Mouse (Mus musculus) cerebellum, adult 9-11 months (tissue): ENCODE measurements at regions not wholly inside any gene's neighbourhood (a gene's known extent, or its start where the extent isn't known, plus 50 kb on each side); places are given as distances from the start of the nearest gene placed in this dataset.
A peak's percentile ranks its signal among the peaks of the same experiment; 100 is the strongest.

Experiments
- DNase-seq: peaks from one replicate; pipeline ENCODE4 v3.0.0; 2022

DNA sequence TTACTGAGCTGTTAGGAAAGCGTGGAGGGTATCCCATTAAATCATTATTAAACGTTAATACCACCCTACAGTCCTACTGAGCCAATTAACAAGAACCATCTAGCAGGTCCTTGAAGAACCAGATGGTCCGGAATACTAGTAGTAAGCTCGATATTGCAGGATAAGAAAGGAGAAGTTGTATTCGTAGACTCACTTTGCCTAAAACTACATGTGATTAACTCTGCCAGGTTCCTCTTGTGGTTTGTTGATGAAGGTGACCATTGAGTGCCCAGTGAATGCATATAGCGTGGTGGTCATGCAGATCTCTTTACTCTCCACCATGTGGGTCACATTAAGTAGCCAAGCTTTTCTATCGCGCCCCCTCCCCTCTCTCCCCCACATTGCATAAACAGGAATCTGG lies 435.0 kb downstream of the Adgrl2 start:
- DNase-seq: no peak

DNA sequence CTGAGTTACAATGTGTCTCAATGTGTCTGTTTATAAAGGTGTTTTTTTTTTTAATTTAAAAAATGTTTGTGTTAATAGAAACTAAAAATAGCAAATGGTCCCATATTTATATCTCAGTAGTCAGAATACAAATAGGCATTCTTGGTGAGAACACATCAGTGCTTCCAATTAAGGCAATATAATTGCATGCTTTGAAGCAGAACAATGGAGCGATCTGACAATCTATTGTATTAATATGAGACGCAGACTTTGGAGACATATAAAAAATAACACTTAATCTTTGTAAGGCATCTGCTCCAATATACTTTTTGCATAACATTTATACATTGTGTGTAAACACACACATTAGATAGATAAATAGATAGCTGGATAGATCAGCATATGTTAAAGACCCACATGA lies 439.6 kb downstream of the Adgrl2 start:
- DNase-seq: no peak

DNA sequence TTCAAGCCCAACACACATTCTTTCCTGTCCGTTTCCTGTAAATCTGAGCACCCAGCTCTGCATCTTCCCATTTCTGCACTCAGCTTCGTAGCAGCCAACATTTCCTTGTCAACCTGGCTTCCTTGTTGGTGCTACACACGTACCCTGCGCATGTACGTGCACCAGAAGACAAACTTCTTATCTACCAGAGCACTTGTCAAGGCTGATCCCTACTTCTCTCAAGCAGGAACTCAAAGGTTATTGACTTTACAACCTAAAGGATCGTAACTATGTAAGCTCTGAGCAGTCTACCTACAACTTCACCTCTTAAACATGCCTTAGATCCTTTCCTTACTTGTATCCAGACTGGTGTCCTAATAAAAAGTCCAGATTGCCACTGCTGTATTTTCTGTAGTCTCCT lies 445.4 kb downstream of the Adgrl2 start:
- no peak for DNase-seq

DNA sequence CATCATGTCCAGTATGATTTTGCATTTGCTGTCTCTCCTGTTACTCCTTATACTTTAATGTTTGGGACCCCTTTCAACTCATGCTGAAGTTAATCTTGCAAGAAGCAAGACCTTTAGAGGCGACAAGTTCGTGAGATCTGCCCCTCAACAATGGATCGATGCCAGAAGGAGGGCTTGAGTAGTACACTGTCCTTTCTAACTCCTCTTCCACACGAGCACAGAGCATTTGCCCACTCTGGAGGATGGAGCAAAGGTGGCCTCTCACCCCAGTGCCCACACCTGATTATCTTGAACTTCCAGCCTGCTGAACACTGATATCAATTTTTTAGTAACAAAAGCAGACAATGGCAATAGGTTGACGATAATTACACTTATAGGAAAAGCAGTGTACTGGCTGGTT lies 448.1 kb downstream of the Adgrl2 start:
- no peak for DNase-seq

DNA sequence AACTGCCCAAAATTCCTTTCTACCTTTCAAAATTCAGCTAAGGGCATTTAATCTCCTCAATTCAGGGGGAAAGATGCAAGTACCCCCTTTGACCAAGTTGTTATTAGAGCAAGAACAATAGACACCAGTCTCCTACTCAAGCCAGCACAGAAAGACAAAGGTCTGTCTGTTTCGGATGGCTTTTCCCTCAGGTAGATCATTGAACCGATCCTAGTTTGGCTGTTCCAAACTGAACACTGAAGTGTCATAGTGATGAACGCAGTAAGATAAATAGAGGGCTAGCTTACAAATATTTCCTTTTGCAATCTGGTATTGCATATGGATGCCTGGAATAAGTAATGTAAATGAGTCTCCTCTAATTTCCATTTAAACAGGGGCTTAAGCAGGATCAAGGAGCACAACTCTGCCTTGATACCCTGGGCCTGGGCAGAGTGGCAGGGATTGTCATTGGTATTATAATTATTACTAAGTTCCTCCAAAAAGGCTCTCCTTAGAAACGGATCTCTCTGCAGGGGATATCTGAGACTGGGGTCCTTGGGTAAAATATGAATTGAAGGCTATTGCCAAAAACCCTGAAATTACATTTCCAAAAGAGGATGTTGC lies 452.6 kb downstream of the Adgrl2 start:
- DNase-seq: no peak

DNA sequence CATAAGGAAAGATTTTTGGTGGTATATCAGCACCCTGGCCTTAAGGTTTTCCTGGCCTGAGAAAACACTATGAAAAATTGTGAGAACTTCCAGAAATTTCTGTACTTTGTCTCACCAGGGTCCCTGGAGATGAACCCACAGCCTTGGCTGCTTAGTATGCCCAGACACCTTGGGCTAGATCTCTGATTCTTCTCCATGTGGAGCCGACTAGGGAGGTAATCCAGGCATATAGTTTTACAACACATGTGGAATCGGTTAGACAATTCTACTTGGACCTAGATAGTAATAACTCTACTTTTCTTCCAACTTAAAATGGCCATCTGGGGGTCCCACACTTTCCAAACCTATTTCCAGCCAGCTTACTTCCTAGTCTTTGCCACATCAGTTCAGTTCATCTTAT lies 460.5 kb downstream of the Adgrl2 start:
- no peak for DNase-seq

DNA sequence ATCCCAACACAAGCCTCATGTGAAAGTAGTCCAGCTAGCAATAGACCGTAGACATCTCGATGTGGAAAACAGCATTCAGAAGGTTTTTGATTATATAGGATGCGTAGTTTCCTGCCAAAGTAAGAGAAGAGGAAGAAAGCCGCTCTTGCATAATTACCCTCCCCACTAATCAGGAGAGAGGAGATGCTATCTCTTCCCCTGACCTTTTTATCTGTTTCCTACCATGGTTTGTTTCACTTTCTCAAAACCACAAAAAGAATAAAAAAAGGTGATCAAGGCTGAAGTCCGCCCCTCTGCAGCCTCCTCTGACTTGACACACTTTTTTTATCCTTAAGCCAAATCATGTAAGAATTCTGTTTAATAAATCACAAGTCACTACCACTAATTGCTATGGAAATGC lies 480.0 kb downstream of the Adgrl2 start:
- DNase-seq: no peak

DNA sequence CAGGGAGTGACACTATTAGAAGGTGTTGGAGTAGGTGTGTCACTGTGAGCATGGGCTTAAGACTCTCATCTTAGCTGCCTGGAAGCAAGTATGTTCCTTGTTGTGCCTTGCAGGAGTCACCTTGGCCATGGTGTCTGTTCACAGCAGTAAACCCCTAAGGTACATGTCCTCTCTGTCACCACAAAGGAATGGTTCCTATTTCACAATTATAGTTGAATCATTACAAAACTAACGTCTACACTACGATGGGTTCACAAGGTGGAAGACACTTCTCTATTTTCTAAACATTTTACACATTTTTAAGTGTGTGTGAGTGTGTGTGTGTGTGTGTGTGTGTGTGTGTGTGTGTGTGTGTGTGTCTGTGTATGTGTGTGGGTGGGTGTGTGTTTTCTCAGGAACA lies 485.4 kb downstream of the Adgrl2 start:
- DNase-seq: no peak

DNA sequence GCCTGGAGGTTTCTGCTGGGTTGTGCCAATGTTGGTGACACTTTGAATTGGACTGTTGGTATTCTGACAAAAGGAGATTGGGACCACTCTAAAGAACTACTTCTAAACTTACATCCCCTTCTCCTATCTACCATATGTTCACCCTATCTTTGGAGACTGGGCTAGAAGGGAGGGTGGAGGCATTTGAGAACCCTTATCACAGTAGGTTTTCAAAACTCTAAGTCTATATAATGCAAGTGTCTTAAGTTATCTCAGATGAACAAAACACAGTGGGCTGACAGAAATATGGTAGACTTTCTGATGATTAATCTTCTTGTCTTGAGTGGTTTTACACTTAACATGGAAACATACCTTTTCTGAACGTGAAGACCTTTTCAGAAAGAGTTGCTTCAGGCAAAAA lies 486.9 kb downstream of the Adgrl2 start:
- DNase-seq: no peak

DNA sequence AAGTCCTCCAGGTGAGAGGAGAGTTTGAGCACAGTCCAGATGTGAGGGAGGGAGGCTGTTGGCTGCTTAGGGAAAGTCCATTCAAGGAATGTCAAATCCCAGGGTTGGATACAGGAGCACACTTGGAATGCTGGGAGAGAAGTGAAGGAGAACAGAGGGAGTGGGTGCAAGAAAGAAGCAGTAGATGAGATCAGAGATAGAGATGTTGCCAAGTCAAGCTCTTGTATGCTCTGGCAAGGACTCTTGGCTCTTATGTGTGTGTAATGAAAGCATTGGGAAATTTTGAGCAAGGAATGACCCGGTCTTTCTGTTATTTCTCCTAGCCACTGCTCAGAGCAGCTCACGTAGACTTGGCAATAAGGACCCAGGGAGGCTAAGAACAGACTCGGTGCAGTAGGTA lies 488.6 kb downstream of the Adgrl2 start:
- DNase-seq: no peak

DNA sequence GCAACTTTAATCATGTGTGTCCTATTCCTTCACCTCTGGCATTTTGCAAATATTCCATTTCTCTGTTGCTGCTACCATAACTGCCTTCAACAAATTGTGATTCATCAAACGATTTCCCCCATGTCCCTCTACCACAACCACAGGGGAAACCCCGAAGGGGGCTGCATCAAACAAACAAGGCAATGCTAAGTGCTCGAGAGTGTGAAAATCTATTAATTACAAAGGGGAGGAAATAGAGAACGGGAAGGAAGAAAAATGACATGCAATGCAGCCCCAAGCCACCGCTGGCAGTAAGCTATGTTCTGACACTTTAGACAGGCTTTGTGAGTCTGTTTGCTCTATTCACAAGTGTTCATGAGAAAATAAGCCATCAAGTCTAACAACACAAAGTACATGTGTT lies 493.7 kb downstream of the Adgrl2 start:
- DNase-seq: no peak

DNA sequence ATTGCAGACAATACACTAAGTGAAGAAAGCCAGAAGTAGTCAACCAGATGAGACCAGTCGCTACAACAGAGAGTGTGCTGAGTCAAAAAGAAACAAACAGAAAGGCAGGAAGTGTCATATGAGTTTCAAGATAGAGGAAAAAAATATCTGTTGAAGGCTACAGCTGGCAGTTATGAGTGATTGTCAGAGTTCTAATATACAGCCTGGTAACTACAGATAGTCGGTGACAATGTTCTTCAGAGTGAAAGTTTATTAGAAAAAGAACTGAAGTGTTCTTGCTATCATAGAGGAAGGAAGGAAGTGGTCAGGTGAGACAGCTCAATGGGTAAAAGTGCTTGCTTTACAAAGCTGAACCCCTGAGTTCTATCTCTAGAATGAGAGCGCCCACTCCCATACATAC lies 499.1 kb downstream of the Adgrl2 start:
- no peak for DNase-seq

DNA sequence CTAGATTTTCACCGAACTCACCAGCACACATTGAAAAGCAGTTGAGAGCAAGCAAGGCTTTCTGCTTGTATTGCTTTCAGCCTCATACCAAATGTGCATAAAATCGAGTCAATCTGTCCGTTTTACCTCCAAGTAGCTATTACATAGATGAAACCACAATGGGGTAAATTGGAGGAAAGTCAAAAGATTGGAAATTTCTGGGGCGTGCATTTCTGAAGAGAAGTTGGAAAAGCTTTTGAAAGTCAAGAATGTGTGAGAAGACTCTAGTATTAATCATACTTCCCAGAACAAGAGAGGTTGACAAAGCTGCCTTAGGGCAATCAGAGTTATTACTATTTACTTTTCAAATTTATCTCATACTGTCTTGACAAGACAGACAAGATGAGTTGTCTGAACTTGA lies 501.2 kb downstream of the Adgrl2 start:
- DNase-seq: no peak

DNA sequence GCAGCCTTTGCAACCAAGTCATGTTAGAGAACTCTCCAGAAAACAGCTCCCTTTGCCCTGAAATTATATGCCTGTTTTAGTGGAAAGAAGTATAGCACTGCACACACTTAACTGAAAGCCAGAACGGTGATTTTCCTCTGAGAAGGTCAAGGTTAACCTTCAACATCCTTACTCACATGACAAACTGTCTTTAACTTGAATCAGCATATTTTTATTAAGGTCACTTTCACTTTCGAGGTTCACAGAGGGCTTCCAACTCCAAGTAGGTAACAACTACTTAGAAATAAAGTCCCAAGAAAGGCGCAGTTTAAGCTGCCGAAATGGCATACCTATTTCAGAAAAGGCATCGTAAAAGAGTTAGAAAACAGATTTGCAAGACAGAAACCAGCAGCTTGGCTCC lies 502.4 kb downstream of the Adgrl2 start:
- DNase-seq: no peak

DNA sequence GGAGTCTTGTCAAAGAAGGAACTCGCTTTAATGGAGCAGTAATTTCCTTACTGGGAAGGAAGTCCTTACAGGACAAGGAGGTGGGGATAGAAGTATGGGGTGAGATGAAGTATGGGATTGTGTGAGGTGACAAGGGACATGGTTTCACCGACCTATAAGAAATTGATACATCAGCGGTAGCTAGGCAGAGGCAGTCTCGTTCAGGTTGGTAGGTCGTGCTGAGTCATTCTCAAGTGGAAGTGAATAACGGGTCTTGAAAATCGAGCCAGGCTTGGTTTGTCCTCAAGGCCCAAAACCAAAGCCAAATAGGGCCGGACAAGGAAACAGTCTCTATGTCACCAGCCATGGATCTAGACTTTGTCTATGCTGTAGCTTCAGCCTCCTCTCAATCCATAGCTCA lies 514.5 kb downstream of the Adgrl2 start:
- DNase-seq: no peak

DNA sequence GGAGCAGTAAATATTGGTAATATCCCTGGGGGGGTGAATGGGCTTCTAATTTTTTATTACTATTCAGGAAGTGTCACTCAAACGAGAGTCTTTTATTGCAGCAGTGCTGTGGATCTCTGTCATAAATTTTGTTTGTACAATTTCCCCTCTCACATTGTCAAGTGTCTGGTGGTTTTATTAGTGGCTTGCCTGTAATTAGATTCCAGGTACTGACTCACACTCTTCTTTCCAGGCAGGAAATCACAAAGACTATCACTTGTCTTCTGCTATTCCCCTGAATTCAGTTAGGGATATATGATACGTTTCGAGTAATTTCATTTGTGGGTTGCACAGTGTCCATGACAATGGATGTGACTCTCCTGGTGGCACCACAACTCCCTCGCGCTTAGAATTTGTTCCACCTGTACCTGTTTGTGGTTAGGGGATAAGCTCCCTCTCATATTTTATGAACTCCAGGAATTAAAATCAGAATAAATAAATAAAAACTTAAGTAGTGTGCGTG lies 517.4 kb downstream of the Adgrl2 start:
- no peak for DNase-seq

DNA sequence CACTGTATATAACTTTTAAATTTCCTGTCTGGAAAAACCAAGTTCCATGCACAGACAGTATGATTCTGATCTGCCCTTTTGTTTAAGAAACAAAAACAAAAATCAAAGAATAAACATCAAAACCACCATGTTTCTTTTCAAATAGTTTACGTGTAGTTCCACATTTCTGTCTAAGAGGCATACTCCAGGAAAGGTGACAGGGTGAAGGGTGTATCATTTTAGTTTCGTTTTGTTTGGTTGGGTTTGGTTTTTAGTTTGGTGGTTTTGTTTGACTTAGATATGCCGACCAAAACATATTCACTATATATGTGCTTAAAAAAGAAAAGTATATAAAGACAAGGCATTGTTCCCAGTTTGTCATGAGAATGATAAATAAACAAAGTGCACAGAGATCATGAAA lies 524.9 kb downstream of the Adgrl2 start:
- DNase-seq: no peak

DNA sequence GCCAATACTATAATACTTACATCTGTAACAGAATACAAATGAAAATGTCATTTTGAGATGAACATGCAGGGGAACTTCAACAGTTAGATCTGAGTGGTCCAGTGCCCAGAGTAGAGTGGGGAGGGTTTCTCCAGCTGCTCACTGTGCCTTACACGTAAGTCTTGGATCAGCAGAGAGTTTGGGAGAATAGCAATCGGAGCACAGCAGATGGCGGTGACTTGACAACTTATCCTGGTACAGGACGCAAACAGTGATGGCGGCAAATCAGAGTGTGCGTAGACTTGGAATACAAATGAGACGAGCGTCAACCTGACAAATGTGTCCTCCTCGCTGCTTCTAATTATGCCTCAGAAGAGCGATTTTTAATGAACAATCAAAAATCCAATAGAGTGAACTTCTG lies 527.6 kb downstream of the Adgrl2 start:
- no peak for DNase-seq

DNA sequence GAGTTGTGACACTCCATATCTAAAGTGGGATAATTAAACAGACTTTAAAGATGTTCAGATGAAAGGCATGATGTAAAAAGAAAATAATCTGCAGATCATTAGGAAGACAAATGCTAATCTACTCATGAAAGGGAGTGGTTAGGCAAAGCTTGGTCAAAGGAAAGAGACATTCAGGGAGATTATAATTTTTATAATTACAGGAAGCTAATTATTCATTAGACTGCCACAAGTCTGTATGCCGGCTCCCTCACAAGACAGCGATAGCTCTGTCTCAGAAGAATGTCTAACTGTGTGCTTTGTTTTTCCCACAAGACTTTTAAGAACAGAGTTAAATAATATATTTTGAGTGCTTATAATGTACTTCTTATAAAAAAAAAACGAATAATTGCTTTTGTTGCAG lies 541.5 kb downstream of the Adgrl2 start:
- DNase-seq: no peak

DNA sequence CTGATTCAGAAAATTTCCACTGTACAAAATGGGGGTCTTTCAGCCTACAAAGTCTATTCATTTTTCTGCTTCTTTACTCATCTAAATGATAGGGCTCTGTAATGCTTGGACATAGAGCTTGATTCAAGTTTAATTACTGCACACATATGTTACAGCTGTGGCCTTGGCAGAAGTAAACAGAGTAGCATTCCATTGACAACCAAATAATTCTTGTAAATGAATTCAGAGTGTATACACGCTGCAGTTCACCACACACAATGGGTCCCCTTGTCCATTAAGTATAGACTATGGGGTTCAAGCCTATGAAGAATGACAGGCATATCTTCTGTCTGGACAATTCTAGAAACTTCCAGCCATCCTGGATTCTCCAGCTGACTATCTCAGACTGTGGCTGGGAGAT lies 541.9 kb downstream of the Adgrl2 start:
- no peak for DNase-seq

DNA sequence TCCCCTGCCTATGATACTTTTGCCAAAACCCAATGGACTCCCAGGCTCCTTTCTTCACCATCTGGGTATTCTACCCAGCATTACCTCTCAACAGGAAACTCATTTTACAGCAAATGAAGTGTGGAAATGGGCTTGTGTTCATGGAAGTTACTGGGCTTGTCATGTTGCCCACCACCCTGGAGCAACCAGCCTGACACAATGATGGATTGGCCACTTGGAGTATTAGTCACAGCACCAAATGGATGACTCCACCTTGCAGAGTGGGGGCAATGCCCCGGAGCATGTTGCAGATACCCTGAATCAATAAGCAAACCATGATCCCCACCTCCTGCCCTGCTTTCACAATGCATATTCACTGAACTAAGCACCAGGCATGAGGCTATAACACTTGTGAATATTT lies 543.5 kb downstream of the Adgrl2 start:
- DNase-seq: no peak

DNA sequence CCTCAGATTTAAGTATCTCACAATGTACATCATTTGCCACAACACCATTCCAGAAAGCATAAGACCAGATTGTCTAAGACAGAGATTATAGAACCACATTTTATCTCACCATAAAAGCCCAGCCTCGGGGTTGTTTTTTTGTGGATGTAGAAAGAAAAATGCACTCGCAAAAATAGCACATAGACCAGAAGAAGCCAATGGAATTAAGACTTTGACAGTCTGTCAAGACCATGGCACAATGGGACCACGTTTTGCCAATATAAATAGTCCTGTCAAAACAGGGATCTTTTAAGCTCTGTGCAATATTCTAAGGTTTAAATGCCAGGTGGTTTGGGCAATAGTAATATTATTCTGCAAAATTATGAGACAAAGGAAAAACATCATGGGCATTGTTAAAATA lies 547.3 kb downstream of the Adgrl2 start:
- no peak for DNase-seq

DNA sequence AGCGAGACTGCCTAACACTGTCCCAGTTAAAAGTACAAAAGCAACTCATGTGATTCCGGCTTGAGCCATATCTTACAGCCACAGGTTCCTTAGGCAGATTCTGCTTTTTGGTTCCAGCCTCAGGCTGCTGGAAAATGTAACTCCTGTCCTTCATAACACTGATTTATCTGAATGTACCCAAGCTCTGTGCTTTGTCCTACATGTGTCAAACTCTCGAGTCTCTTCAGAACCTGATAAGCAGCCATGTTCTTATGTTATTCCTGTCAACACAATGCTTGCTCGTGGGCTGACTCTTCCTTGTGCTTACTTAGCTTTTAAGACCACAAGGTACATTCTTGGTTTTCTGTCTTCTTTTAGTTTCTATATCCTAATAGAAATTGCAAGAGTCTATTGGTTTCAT lies 556.3 kb downstream of the Adgrl2 start:
- DNase-seq: no peak

DNA sequence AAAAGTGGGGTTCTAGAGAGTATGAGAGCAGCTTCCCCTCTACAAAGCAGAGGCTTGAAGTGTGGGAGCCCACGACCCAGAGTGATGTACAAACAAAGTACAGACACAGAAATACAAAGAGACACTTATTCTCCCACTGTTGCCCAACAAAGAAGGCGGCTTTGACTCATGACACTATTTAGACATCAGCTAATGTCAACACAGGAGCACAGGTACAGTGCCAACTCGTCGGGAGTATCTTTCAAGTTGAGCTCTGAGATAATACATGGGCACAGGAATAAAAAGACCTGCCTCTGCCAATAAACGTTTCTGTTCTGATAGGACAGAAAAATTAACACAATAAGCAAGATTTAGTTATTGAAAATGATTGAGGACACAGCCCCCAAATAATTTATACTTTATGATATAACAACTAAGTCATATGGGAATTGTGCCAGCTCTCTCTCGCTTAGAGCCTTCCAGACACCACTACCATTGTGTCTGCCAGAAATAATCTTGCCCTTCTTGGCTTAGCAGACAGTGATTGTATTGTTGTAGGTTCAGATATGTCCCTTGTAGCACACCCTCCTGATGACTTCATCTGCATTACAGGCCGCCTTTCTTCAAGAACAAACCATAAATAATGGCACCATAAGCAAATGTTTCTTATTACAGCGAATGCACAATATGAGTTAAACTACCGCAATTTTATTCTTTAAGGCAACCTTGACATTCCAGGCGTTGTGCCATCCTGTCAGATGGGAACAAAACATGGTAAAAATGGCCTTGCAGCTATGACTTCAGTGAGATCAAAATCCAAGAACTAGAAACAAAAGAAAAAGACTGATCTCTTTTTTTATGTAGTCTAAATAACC lies 561.1 kb downstream of the Adgrl2 start:
- peak; percentile 2 for DNase-seq

DNA sequence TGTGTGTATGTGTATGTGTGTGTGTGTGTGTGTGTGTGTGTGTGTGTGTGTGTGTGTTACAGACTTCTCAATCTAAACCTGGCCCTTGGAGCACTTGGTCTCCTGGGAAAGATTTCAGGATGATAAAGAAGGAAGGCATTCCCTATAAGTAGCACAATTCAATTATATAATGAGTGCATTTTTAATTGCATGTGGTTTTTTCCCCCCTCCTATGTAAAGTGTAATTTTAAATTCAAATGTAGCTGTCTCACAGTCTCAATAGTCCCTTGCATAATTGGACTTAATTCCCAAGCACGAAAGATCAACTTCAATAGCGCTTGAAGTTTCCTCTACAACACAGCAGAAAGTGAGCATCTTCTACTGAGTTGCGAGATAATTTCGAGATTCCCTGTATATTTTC lies 566.3 kb downstream of the Adgrl2 start:
- DNase-seq: no peak
